Mouse (Mus musculus): Measurements from ENCODE around the gene Tmc7.

- no peak for TF ChIP-seq POLR2A (IDR thresholded peaks at IDR 0.05; ENCODE audit: insufficient read depth, low read depth, low read length)
- no peak for TF ChIP-seq CTCF (IDR thresholded peaks at IDR 0.05)
- no peak for TF ChIP-seq EP300 (IDR thresholded peaks at IDR 0.05; ENCODE audit: insufficient read depth, low read depth, low read length)
These were observed 715 bp downstream of the Tmc7 start for GRCm38 (mm10) chr7:118583821-118584220.

Measured in heart, adult 2 months (tissue).